Mouse (Mus musculus) bone marrow, adult 2 months (tissue): ENCODE results near the gene Prickle4.

ENCODE experiments used
- CTCF ChIP-seq: fragments of 200-500 bp; IDR thresholded peaks from 2 replicates; pipeline ENCODE4 v1.5.1; 2011; ENCODE audit warnings: low read length, control low read depth; ENCODE audit not compliant: control insufficient read depth, insufficient read depth
- POLR2A ChIP-seq: fragments of 200-500 bp; IDR thresholded peaks from 2 replicates; pipeline ENCODE4 v1.6.1; 2011; ENCODE audit warnings: low read depth, mild to moderate bottlenecking, control low read depth, low read length, borderline replicate concordance; ENCODE audit not compliant: control insufficient read depth

GRCm38 (mm10) chr17:47672311-47673111, 22.0 kb downstream of the Prickle4 start:
- TF ChIP-seq POLR2A, result no peak
- no peak for TF ChIP-seq CTCF
